8 mouse cellular contexts compared by ENCODE assay signal in genomic region chr1:172025201-172025904, GRCm38 (mm10). TPM values are rescaled to one million over a fixed set of nuclear protein-coding genes. Genes with fewer than 3 reads are reported as not detected.
DNase-seq lines count a peak whose midpoint lies in the region; ATAC-seq and TF ChIP-seq lines count a peak whose summit lies in the region.

No protein-coding gene starts in this region.

- no peak for TF ChIP-seq EP300 in liver, postnatal 0 days (IDR thresholded peaks at IDR 0.05; ENCODE audit: low read depth)

- H3K36me3 ChIP-seq in liver, embryonic 12.5 days = no peaks in the 10 kb centered on the region
- no peaks in the 10 kb centered on the region for H3K36me3 ChIP-seq in liver, postnatal 0 days (replicated peaks; ENCODE audit: insufficient read depth, low read length)
- H3K36me3 ChIP-seq in limb, embryonic 10.5 days = peaks cover 37% of the 10 kb centered on the region
- H3K36me3 ChIP-seq in stomach, embryonic 14.5 days (ENCODE audit: control insufficient read depth, insufficient read depth, low read length) = no peaks in the 10 kb centered on the region

- ATAC-seq in liver, embryonic 12.5 days = no peak
- no peak for ATAC-seq in liver, postnatal 0 days
- ATAC-seq in stomach, embryonic 14.5 days (ENCODE audit: insufficient number of reproducible peaks, insufficient read depth, low FRiP score, low read depth) = no peak
- no peak for ATAC-seq in frontal cortex, adult (ENCODE audit: low TSS enrichment)

- 53% methylated on average over 8 of the region's 8 CpGs for WGBS in cerebellum, adult 2 months
- 65% methylated on average over 8 of the region's 8 CpGs for WGBS in liver, embryonic 12.5 days (ENCODE audit: insufficient replicate concordance)
- 68% methylated on average over 8 of the region's 8 CpGs for WGBS in liver, postnatal 0 days (ENCODE audit: insufficient replicate concordance)
- WGBS in limb, embryonic 10.5 days = 60% methylated on average over 8 of the region's 8 CpGs
- WGBS in stomach, embryonic 14.5 days = 50% methylated on average over 8 of the region's 8 CpGs

- peak overlapping the region; percentile 22 for H3K4me3 ChIP-seq in cerebellum, adult 2 months (replicated peaks; ENCODE audit: insufficient read depth, low read depth, low read length)
- H3K4me3 ChIP-seq in liver, embryonic 12.5 days = no peak overlapping the region
- H3K4me3 ChIP-seq in liver, postnatal 0 days (ENCODE audit: low read depth, low read length) = no peak overlapping the region
- peak overlapping the region; percentile 80 for H3K4me3 ChIP-seq in limb, embryonic 10.5 days
- peak overlapping the region; percentile 94 for H3K4me3 ChIP-seq in stomach, embryonic 14.5 days (ENCODE audit: low read depth, low read length)

- no peaks in the 10 kb centered on the region for H3K4me1 ChIP-seq in cerebellum, adult 2 months (ENCODE audit: control insufficient read depth, insufficient read depth, low read length)
- peaks cover 19% of the 10 kb centered on the region for H3K4me1 ChIP-seq in liver, embryonic 12.5 days
- peaks cover 7% of the 10 kb centered on the region for H3K4me1 ChIP-seq in liver, postnatal 0 days (ENCODE audit: insufficient read depth)
- H3K4me1 ChIP-seq in limb, embryonic 10.5 days = peaks cover 54% of the 10 kb centered on the region
- H3K4me1 ChIP-seq in stomach, embryonic 14.5 days (ENCODE audit: control insufficient read depth, insufficient read depth, low read length) = peaks cover 29% of the 10 kb centered on the region

- no peaks in the 10 kb centered on the region for H3K27me3 ChIP-seq in cerebellum, adult 2 months (ENCODE audit: control insufficient read depth, insufficient read depth, low read length)
- peaks cover 19% of the 10 kb centered on the region for H3K27me3 ChIP-seq in liver, embryonic 12.5 days (replicated peaks)
- no peaks in the 10 kb centered on the region for H3K27me3 ChIP-seq in liver, postnatal 0 days (ENCODE audit: insufficient read depth, low read length)
- H3K27me3 ChIP-seq in limb, embryonic 10.5 days (ENCODE audit: low read depth, poor library complexity, severe bottlenecking) = 0 out of 2 replicates have a peak, but pooled peaks cover 6% of the 10 kb centered on the region
- H3K27me3 ChIP-seq in stomach, embryonic 14.5 days (ENCODE audit: control insufficient read depth, insufficient read depth, low read length) = no peaks in the 10 kb centered on the region

- no peaks in the 10 kb centered on the region for H3K9me3 ChIP-seq in liver, embryonic 12.5 days (replicated peaks)
- no peaks in the 10 kb centered on the region for H3K9me3 ChIP-seq in liver, postnatal 0 days (ENCODE audit: low read length)
- H3K9me3 ChIP-seq in limb, embryonic 10.5 days (replicated peaks) = no peaks in the 10 kb centered on the region
- H3K9me3 ChIP-seq in stomach, embryonic 14.5 days (ENCODE audit: control insufficient read depth, low read depth, low read length) = no peaks in the 10 kb centered on the region

- H3K27ac ChIP-seq in cerebellum, adult 2 months (ENCODE audit: insufficient read depth, low read length) = no peak overlapping the region
- H3K27ac ChIP-seq in liver, embryonic 12.5 days = no peak overlapping the region
- no peak overlapping the region for H3K27ac ChIP-seq in liver, postnatal 0 days (ENCODE audit: low read depth)
- no peak overlapping the region; the same call in 1 of the 2 replicates for H3K27ac ChIP-seq in limb, embryonic 10.5 days
- H3K27ac ChIP-seq in stomach, embryonic 14.5 days (ENCODE audit: low read length) = peak overlapping the region; percentile 10; the same call in 1 of the 2 replicates

- DNase-seq in cerebellum, adult 2 months = peak in 1 of 2 experiments; percentile 25
- DNase-seq in cerebellum, postnatal 4 days (ENCODE audit: low spot score in 2 of 2) = no peak
- no peak for DNase-seq in liver, postnatal 0 days
- no peak for DNase-seq in limb, embryonic 10.5 days (ENCODE audit: low spot score)
- DNase-seq in B cell, adult 2 months = no peak

- 0 out of 2 replicates have a peak overlapping the region, but pooled peaks have one; percentile 90 for H3K4me2 ChIP-seq in liver, embryonic 12.5 days
- H3K4me2 ChIP-seq in liver, postnatal 0 days (ENCODE audit: low read depth, low read length) = no peak overlapping the region
- peak overlapping the region; percentile 71 for H3K4me2 ChIP-seq in stomach, embryonic 14.5 days (replicated peaks; ENCODE audit: low read depth, low read length)

- H3K9ac ChIP-seq in liver, embryonic 12.5 days = no peak overlapping the region
- no peak overlapping the region for H3K9ac ChIP-seq in liver, postnatal 0 days (replicated peaks)
- H3K9ac ChIP-seq in stomach, embryonic 14.5 days (replicated peaks; ENCODE audit: low read depth, low read length) = no peak overlapping the region

- TF ChIP-seq POLR2A in cerebellum, adult 2 months (IDR thresholded peaks at IDR 0.05; ENCODE audit: borderline replicate concordance, insufficient read depth, low read length) = no peak

- no peak for TF ChIP-seq CTCF in cerebellum, adult 2 months (IDR thresholded peaks at IDR 0.05; ENCODE audit: borderline replicate concordance, insufficient read depth, low read depth, low read length)
- no peak for TF ChIP-seq CTCF in liver, postnatal 0 days (IDR thresholded peaks at IDR 0.05; ENCODE audit: low read depth)

RNA-seq across cellular contexts. Expression of gene Vangl2, which starts 2.9 kb away (rescaled TPM):
- 10.5 and 13.1 TPM in 2 replicates for polyA plus RNA-seq in cerebellum, adult 2 months (2012; rRNA removed)
- polyA plus RNA-seq in liver, embryonic 12.5 days (2016; fragmentation: Nextera tagmentation; extraction: Ambion mirVana) = 2.3 and 2.6 TPM in 2 replicates
- 0.71 and 0.78 TPM in 2 replicates for polyA plus RNA-seq in liver, postnatal 0 days (2015; fragmentation: Nextera tagmentation; extraction: Ambion mirVana)
- 28.3 and 29.9 TPM in 2 replicates for polyA plus RNA-seq in limb, embryonic 10.5 days (2016; fragmentation: Nextera tagmentation; extraction: Ambion mirVana)
- 17.1 and 18.4 TPM in 2 replicates for polyA plus RNA-seq in stomach, embryonic 14.5 days (2014; fragmentation: Nextera tagmentation; extraction: Ambion mirVana)

RNA-seq across cellular contexts. Expression of gene Nhlh1, which starts 32.0 kb away (rescaled TPM):
- polyA plus RNA-seq in cerebellum, adult 2 months (2012; rRNA removed) = 0.05 and 0.07 TPM in 2 replicates
- polyA plus RNA-seq in liver, embryonic 12.5 days (2016; fragmentation: Nextera tagmentation; extraction: Ambion mirVana) = not detected in 2 replicates
- polyA plus RNA-seq in liver, postnatal 0 days (2015; fragmentation: Nextera tagmentation; extraction: Ambion mirVana) = not detected in 2 replicates
- not detected in 2 replicates for polyA plus RNA-seq in limb, embryonic 10.5 days (2016; fragmentation: Nextera tagmentation; extraction: Ambion mirVana)
- not detected in 2 replicates for polyA plus RNA-seq in stomach, embryonic 14.5 days (2014; fragmentation: Nextera tagmentation; extraction: Ambion mirVana)

RNA-seq across cellular contexts. Expression of gene Copa, which starts 57.0 kb away (rescaled TPM):
- 125 and 131 TPM in 2 replicates for polyA plus RNA-seq in cerebellum, adult 2 months (2012; rRNA removed)
- polyA plus RNA-seq in liver, embryonic 12.5 days (2016; fragmentation: Nextera tagmentation; extraction: Ambion mirVana) = 92.8 and 96.5 TPM in 2 replicates
- polyA plus RNA-seq in liver, postnatal 0 days (2015; fragmentation: Nextera tagmentation; extraction: Ambion mirVana) = 50.2 and 55.4 TPM in 2 replicates
- 155 and 201 TPM in 2 replicates for polyA plus RNA-seq in limb, embryonic 10.5 days (2016; fragmentation: Nextera tagmentation; extraction: Ambion mirVana)
- 182 and 195 TPM in 2 replicates for polyA plus RNA-seq in stomach, embryonic 14.5 days (2014; fragmentation: Nextera tagmentation; extraction: Ambion mirVana)

RNA-seq across cellular contexts. Expression of gene Ncstn, which starts 57.2 kb away (rescaled TPM):
- 84.3 and 89.3 TPM in 2 replicates for polyA plus RNA-seq in cerebellum, adult 2 months (2012; rRNA removed)
- 45.6 and 47.8 TPM in 2 replicates for polyA plus RNA-seq in liver, embryonic 12.5 days (2016; fragmentation: Nextera tagmentation; extraction: Ambion mirVana)
- 36.7 and 41.8 TPM in 2 replicates for polyA plus RNA-seq in liver, postnatal 0 days (2015; fragmentation: Nextera tagmentation; extraction: Ambion mirVana)
- polyA plus RNA-seq in limb, embryonic 10.5 days (2016; fragmentation: Nextera tagmentation; extraction: Ambion mirVana) = 83.4 and 95.9 TPM in 2 replicates
- 139 and 140 TPM in 2 replicates for polyA plus RNA-seq in stomach, embryonic 14.5 days (2014; fragmentation: Nextera tagmentation; extraction: Ambion mirVana)

Comparison
In these comparisons a context has a peak if more than half of its experiments do, and no peak if none do; other contexts are left out.
1. H3K4me3 ChIP-seq: peak in cerebellum, adult 2 months (single experiment), limb, embryonic 10.5 days (single experiment) and stomach, embryonic 14.5 days (single experiment); none in liver, embryonic 12.5 days (single experiment) and liver, postnatal 0 days (single experiment).